Mouse (Mus musculus) forebrain, embryonic 16.5 days (tissue): ENCODE measurements around the gene Trp53bp1. TPM values are rescaled to one million over a fixed set of nuclear protein-coding genes. Genes with fewer than 3 reads are reported as not detected.

Experiments
- ATAC-seq: fragments of 200-750 bp; cut with Nextera tagmentation; 2 replicates; pipeline ENCODE4 v1.8.0; 2017; ENCODE audit warnings: mild to moderate bottlenecking, moderate library complexity
- H3K27ac ChIP-seq: fragments of 300-500 bp; sonication (generic); 2 replicates; pipeline ENCODE4 v1.5.1; 2014; ENCODE audit warnings: low read length, control low read depth
- H3K27me3 ChIP-seq: fragments of 300-500 bp; sonication (generic); replicated peaks from 2 replicates; pipeline ENCODE4 v1.6.1; 2014; ENCODE audit warnings: low read length; ENCODE audit not compliant: control insufficient read depth, insufficient read depth
- H3K36me3 ChIP-seq: fragments of 300-500 bp; sonication (generic); 2 replicates; pipeline ENCODE4 v1.6.1; 2014; ENCODE audit not compliant: control insufficient read depth, insufficient read depth
- H3K4me1 ChIP-seq: fragments of 300-500 bp; sonication (generic); replicated peaks from 2 replicates; pipeline ENCODE4 v1.6.1; 2014; ENCODE audit warnings: low read length; ENCODE audit not compliant: control insufficient read depth, insufficient read depth
- H3K4me2 ChIP-seq: fragments of 300-500 bp; sonication (generic); 2 replicates; pipeline ENCODE4 v1.6.1; 2014; ENCODE audit warnings: mild to moderate bottlenecking, low read length, control low read depth
- H3K4me3 ChIP-seq: fragments of 300-500 bp; sonication (generic); replicated peaks from 2 replicates; pipeline ENCODE4 v1.5.1; 2014; ENCODE audit warnings: mild to moderate bottlenecking, low read length, control low read depth
- H3K9ac ChIP-seq: fragments of 300-500 bp; sonication (generic); replicated peaks from 2 replicates; pipeline ENCODE4 v1.6.1; 2014; ENCODE audit warnings: low read depth, low read length, control low read depth
- H3K9me3 ChIP-seq: fragments of 300-500 bp; sonication (generic); 2 replicates; pipeline ENCODE4 v1.6.1; 2016; ENCODE audit warnings: low read length; ENCODE audit not compliant: control insufficient read depth
- WGBS: fragments of 180-500 bp; shearing (Covaris S2); extraction: QIAGEN DNeasy Blood & Tissue Kit; methylation state at CpG from one replicate; pipeline ENCODE4 v1.1.7; 2014; 5-methylcytosine and 5-hydroxymethylcytosine counted together
- polyA plus RNA-seq: library from polyadenylated mRNA; unstranded; fragments of >200 nt; fragmentation: Nextera tagmentation; extraction: Ambion mirVana; gene quantifications from 2 replicates; pipeline ENCODE4 v1.2.1, GENCODE M21; 2015

Trp53bp1 gene
- polyA plus RNA-seq, 1 experiment from 2014 or later, result 209 TPM

GRCm38 (mm10) chr2:121169902-121170301 is 101.3 kb downstream of the Trp53bp1 start:
- Histone ChIP-seq H3K9ac (peak overlapping the region; percentile 86), H3K4me2 (peak overlapping the region; percentile 94), H3K27ac (no peak overlapping the region), H3K9me3 (no peaks in the 10 kb centered on the region), H3K27me3 (no peaks in the 10 kb centered on the region), H3K4me3 (peak overlapping the region; percentile 85), H3K36me3 (peaks cover 6% of the 10 kb centered on the region; the same call in 1 of the 2 replicates), H3K4me1 (peaks cover 19% of the 10 kb centered on the region)
- 4% methylated on average over 9 of the region's 9 CpGs for WGBS
- ATAC-seq, result no peak

GRCm38 (mm10) chr2:121169173-121169572 is 102.0 kb downstream of the Trp53bp1 start:
- H3K4me3 ChIP-seq, result peak overlapping the region; percentile 85
- 66% methylated on average over 4 of the region's 4 CpGs for WGBS
- no peaks in the 10 kb centered on the region for H3K27me3 ChIP-seq

GRCm38 (mm10) chr2:121153100-121153499 is 118.1 kb downstream of the Trp53bp1 start:
- WGBS, result 88% methylated on average over 3 of the region's 3 CpGs
- Histone ChIP-seq H3K4me3 (no peak overlapping the region), H3K36me3 (peaks cover 16% of the 10 kb centered on the region)

More at GRCm38 (mm10) chr2:121169173-121169572, 102.0 kb downstream of the Trp53bp1 start:
- no peak for ATAC-seq
- Histone ChIP-seq H3K27ac (no peak overlapping the region), H3K9me3 (no peaks in the 10 kb centered on the region), H3K4me2 (peak overlapping the region; percentile 94), H3K36me3 (peaks cover 6% of the 10 kb centered on the region; the same call in 1 of the 2 replicates), H3K9ac (peak overlapping the region; percentile 86), H3K4me1 (peaks cover 19% of the 10 kb centered on the region)

DNA sequence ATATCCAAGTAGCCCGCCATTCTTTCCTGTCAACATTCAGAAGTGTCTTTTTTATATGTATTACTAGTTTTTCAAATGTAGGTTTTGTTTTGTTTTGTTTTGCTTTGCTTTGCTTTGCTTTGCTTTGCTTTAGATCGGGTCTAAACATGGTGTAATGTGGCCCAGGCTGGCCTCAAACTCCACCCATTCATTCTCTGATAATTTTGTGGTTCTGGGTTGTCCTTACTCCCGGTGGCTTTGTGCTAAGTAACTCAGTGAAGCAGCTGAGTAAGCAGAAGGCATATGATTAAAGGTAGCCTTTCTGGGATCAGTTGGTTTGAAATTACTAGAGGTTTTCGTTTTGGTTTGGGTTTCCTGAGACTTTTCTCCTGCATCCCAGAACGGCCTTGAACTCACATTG is 121.5 kb downstream of the Trp53bp1 start:
- Histone ChIP-seq H3K9ac (no peak overlapping the region), H3K27ac (no peak overlapping the region), H3K4me1 (no peaks in the 10 kb centered on the region), H3K4me2 (no peak overlapping the region), H3K4me3 (no peak overlapping the region), H3K27me3 (no peaks in the 10 kb centered on the region), H3K36me3 (peaks cover 13% of the 10 kb centered on the region), H3K9me3 (no peaks in the 10 kb centered on the region)
- WGBS, result 87% methylated on average over 5 of the region's 5 CpGs
- ATAC-seq, result no peak

More at GRCm38 (mm10) chr2:121153100-121153499, 118.1 kb downstream of the Trp53bp1 start:
- H3K4me1 ChIP-seq, result no peaks in the 10 kb centered on the region
- no peak overlapping the region for H3K4me2 ChIP-seq
- H3K9ac ChIP-seq, result no peak overlapping the region
- no peak overlapping the region for H3K27ac ChIP-seq
- ATAC-seq, result no peak
- no peaks in the 10 kb centered on the region for H3K9me3 ChIP-seq
- no peaks in the 10 kb centered on the region for H3K27me3 ChIP-seq

Other genes starting within 250 kb of the Trp53bp1 start
- gene Epb42, start 234.3 kb downstream of the Trp53bp1 start, polyA plus RNA-seq, result 0.09 and 0.23 TPM in 2 replicates
- 0.09 TPM in 1 of 2 replicates, not detected in the other for gene Tgm5, start 185.6 kb downstream of the Trp53bp1 start, polyA plus RNA-seq
- gene Tgm7, start 161.6 kb downstream of the Trp53bp1 start, polyA plus RNA-seq, result not detected in 2 replicates
- 36.1 and 37.1 TPM in 2 replicates for gene Adal, start 131.0 kb downstream of the Trp53bp1 start, polyA plus RNA-seq
- gene Lcmt2, start 130.8 kb downstream of the Trp53bp1 start, polyA plus RNA-seq, result 23.5 and 23.9 TPM in 2 replicates
- 58.9 and 73.8 TPM in 2 replicates for gene Tubgcp4, start 100.8 kb downstream of the Trp53bp1 start, polyA plus RNA-seq
- 9.3 and 11.5 TPM in 2 replicates for gene Zscan29, start 100.3 kb downstream of the Trp53bp1 start, polyA plus RNA-seq
- gene Map1a, start 18.2 kb upstream of the Trp53bp1 start, polyA plus RNA-seq, result 10.9 and 13.3 TPM in 2 replicates
- 14.3 and 22.4 TPM in 2 replicates for gene Ppip5k1, start 84.0 kb upstream of the Trp53bp1 start, polyA plus RNA-seq
- gene Ckmt1, start 86.3 kb upstream of the Trp53bp1 start, polyA plus RNA-seq, result 26.3 and 35.7 TPM in 2 replicates
- not detected in 2 replicates for gene Strc, start 115.8 kb upstream of the Trp53bp1 start, polyA plus RNA-seq
- gene Pdia3, start 142.4 kb upstream of the Trp53bp1 start, polyA plus RNA-seq, result 334 and 342 TPM in 2 replicates
- gene Catsper2, start 142.4 kb upstream of the Trp53bp1 start, polyA plus RNA-seq, result 4.5 and 7.5 TPM in 2 replicates
- gene Ell3, start 172.9 kb upstream of the Trp53bp1 start, polyA plus RNA-seq, result 2.3 and 2.5 TPM in 2 replicates
- 254 and 305 TPM in 2 replicates for gene Serf2, start 177.8 kb upstream of the Trp53bp1 start, polyA plus RNA-seq
- 105 and 108 TPM in 2 replicates for gene Hypk, start 181.9 kb upstream of the Trp53bp1 start, polyA plus RNA-seq
- gene Serinc4, start 185.4 kb upstream of the Trp53bp1 start, polyA plus RNA-seq, result 1.6 and 1.7 TPM in 2 replicates
- 78.6 and 82.6 TPM in 2 replicates for gene Mfap1b, start 202.7 kb upstream of the Trp53bp1 start, polyA plus RNA-seq
- 34.0 and 35.2 TPM in 2 replicates for gene Mfap1a, start 235.3 kb upstream of the Trp53bp1 start, polyA plus RNA-seq
- gene Wdr76, start 235.3 kb upstream of the Trp53bp1 start, polyA plus RNA-seq, result 5.5 and 6.5 TPM in 2 replicates